Mouse (Mus musculus) urinary bladder, postnatal 0 days (tissue): ENCODE results near the gene Scn11a. TPM values are rescaled to one million over a fixed set of nuclear protein-coding genes. Genes with fewer than 3 reads are reported as not detected.

Experiments used
- polyA plus RNA-seq: library from polyadenylated mRNA; unstranded; fragments of >200 nt; fragmentation: Nextera tagmentation; extraction: Ambion mirVana; gene quantifications from 2 replicates; pipeline ENCODE4 v1.2.1, GENCODE M21; 2015

Gene Scn11a
- polyA plus RNA-seq = 0.02 TPM in 1 of 2 replicates, not detected in the other

GRCm38 (mm10) chr9:119825297-119825696 lies at the start of gene Scn11a:
Gene Scn11a (minus strand): TSS chr9:119825456.

GRCm38 (mm10) chr9:119719222-119719621 lies 106.0 kb downstream of the Scn11a start, which contains the start of gene Scn10a:
Gene Scn10a (minus strand): TSS chr9:119719322.

Other genes with a start within 250 kb of the Scn11a start
- 0.10 and 0.16 TPM in 2 replicates for gene Scn5a, start 246.4 kb downstream of the Scn11a start, polyA plus RNA-seq
- not detected in 2 replicates for gene Scn10a, start 106.1 kb downstream of the Scn11a start, polyA plus RNA-seq
- 23.7 and 25.1 TPM in 2 replicates for gene Wdr48, start 69.4 kb upstream of the Scn11a start, polyA plus RNA-seq
- 26.1 and 26.5 TPM in 2 replicates for gene Gorasp1, start 112.1 kb upstream of the Scn11a start, polyA plus RNA-seq
- gene Ttc21a, start 112.2 kb upstream of the Scn11a start, polyA plus RNA-seq = 0.35 and 0.40 TPM in 2 replicates
- 6.3 and 10.0 TPM in 2 replicates for gene Csrnp1, start 159.2 kb upstream of the Scn11a start, polyA plus RNA-seq
- gene Xirp1, start 198.1 kb upstream of the Scn11a start, polyA plus RNA-seq = 0.04 TPM in 1 of 2 replicates, not detected in the other
- gene Cx3cr1, start 244.4 kb upstream of the Scn11a start, polyA plus RNA-seq = 4.8 and 7.2 TPM in 2 replicates